Mouse (Mus musculus) stomach, embryonic 14.5 days (tissue): ENCODE measurements around the gene Chrnb2. TPM values are rescaled to one million over a fixed set of nuclear protein-coding genes. Genes with fewer than 3 reads are reported as not detected.
A peak's percentile ranks its signal among the peaks of the same experiment; 100 is the strongest.

ENCODE experiments used
- ATAC-seq: fragments of 200-750 bp; cut with Nextera tagmentation; 2 replicates; pipeline ENCODE4 v1.8.0; 2017; ENCODE audit warnings: low read depth, moderate TSS enrichment; ENCODE audit not compliant: insufficient number of reproducible peaks, insufficient read depth, low FRiP score
- H3K27ac ChIP-seq: fragments of 300-500 bp; sonication (generic); 2 replicates; pipeline ENCODE4 v1.5.1; 2014; ENCODE audit warnings: mild to moderate bottlenecking, low read length, moderate library complexity, mixed read lengths
- H3K27me3 ChIP-seq: fragments of 300-500 bp; sonication (generic); 2 replicates; pipeline ENCODE4 v1.6.1; 2014; ENCODE audit warnings: low read length, control low read depth, mixed read lengths; ENCODE audit not compliant: control insufficient read depth, insufficient read depth
- H3K36me3 ChIP-seq: fragments of 300-500 bp; sonication (generic); 2 replicates; pipeline ENCODE4 v1.6.1; 2014; ENCODE audit warnings: mild to moderate bottlenecking, control low read depth, low read length, moderate library complexity, mixed read lengths; ENCODE audit not compliant: control insufficient read depth, insufficient read depth
- H3K4me1 ChIP-seq: fragments of 300-500 bp; sonication (generic); 2 replicates; pipeline ENCODE4 v1.6.1; 2014; ENCODE audit warnings: low read length, control low read depth, mixed read lengths; ENCODE audit not compliant: control insufficient read depth, insufficient read depth
- H3K4me2 ChIP-seq: fragments of 300-500 bp; sonication (generic); replicated peaks from 2 replicates; pipeline ENCODE4 v1.6.1; 2014; ENCODE audit warnings: low read depth, low read length, control low read depth
- H3K4me3 ChIP-seq: fragments of 300-500 bp; sonication (generic); 2 replicates; pipeline ENCODE4 v1.5.1; 2014; ENCODE audit warnings: low read depth, low read length, control low read depth
- H3K9ac ChIP-seq: fragments of 300-500 bp; sonication (generic); replicated peaks from 2 replicates; pipeline ENCODE4 v1.6.1; 2014; ENCODE audit warnings: low read depth, mild to moderate bottlenecking, control low read depth, low read length, moderate library complexity, mixed read lengths
- H3K9me3 ChIP-seq: fragments of 300-500 bp; sonication (generic); 2 replicates; pipeline ENCODE4 v1.6.1; 2016; ENCODE audit warnings: low read depth, low read length, control low read depth; ENCODE audit not compliant: control insufficient read depth
- WGBS: fragments of 180-500 bp; shearing (Covaris S2); extraction: QIAGEN DNeasy Blood & Tissue Kit; methylation state at CpG from one replicate; pipeline ENCODE4 v1.1.7; 2014; 5-methylcytosine and 5-hydroxymethylcytosine counted together
- polyA plus RNA-seq: library from polyadenylated mRNA; unstranded; fragments of >200 nt; fragmentation: Nextera tagmentation; extraction: Ambion mirVana; gene quantifications from 2 replicates; pipeline ENCODE4 v1.2.1, GENCODE M21; 2014

Gene Chrnb2
- polyA plus RNA-seq: 1.9 and 2.5 TPM in 2 replicates

DNA sequence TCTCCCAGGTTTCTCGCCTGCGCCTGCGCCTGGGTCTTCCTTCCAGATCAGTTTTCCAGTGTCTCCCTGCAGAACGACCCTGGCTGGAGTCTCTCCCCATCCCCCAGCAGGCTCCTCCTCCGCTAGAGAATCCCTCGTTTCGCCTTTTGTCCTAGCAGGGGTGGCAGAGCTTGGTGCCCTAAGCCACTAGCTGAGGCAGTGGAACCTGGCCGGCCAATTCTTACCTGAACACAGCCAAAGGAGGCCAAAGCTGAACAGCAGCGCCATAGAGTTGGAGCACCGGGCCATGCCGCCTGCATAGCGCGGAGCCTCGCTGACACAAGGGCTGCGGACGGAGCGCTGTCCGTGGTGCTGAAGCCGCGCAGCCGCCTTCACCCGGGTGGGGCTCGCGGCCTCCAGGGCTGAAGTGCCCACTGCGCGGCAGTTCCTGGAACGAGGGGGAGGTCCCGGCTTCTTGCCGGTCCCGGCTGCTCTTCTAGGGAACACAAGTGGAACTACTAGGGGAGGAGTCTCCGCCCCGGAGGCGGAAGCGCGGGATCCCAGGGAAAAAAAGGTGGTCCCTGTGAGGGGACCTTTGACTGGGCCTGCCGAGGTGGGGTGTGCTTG is at the start of gene Chrnb2:
Gene Chrnb2, minus strand, starts transcription at position 514 of the 606 bp plus-strand sequence.
- H3K9me3 ChIP-seq: no peaks in the 10 kb centered on the region
- no peaks in the 10 kb centered on the region for H3K4me1 ChIP-seq
- H3K4me2 ChIP-seq: peak within 1 kb of the TSS; percentile 37; the same call in 1 of the 2 replicates
- under 1% methylated on average over 36 of the region's 36 CpGs for WGBS
- H3K36me3 ChIP-seq: no peaks in the 10 kb centered on the region
- H3K4me3 ChIP-seq: no peak within 1 kb of the TSS; the same call in 1 of the 2 replicates
- H3K27me3 ChIP-seq: no peaks in the 10 kb centered on the region
- H3K27ac ChIP-seq: no peak within 1 kb of the TSS
- no peak within 1 kb of the TSS for H3K9ac ChIP-seq
- peak; percentile 84 for ATAC-seq

DNA sequence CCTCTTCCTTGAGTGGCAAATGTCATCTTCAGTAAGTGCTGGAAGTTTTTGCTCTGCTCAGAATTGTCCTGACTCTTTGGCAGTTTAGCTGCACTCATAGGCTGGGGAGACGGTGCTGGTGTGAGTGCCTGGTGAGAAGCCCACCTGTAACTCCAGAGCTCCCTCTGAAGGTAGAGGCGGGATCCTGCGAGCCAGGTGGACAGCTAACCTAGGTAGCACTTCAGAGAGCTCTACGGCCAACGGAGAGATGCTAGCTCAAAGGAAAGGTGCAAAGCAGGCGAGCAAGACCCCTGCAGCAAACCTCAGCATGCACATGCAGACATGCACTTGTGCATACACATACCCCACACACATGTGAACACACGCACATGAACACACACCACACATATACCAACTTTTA is 49.6 kb upstream of the Chrnb2 start:
- no peaks in the 10 kb centered on the region for H3K9me3 ChIP-seq
- H3K4me3 ChIP-seq: no peak overlapping the region
- no peak overlapping the region for H3K9ac ChIP-seq
- no peak overlapping the region for H3K4me2 ChIP-seq
- no peaks in the 10 kb centered on the region for H3K27me3 ChIP-seq
- 72% methylated on average over 7 of the region's 7 CpGs for WGBS
- H3K4me1 ChIP-seq: no peaks in the 10 kb centered on the region
- no peaks in the 10 kb centered on the region for H3K36me3 ChIP-seq
- ATAC-seq: no peak
- no peak overlapping the region for H3K27ac ChIP-seq

- Histone ChIP-seq H3K4me3 (no peak overlapping the region), H3K4me2 (no peak overlapping the region), H3K9me3 (no peaks in the 10 kb centered on the region), H3K36me3 (no peaks in the 10 kb centered on the region), H3K27ac (no peak overlapping the region), H3K27me3 (no peaks in the 10 kb centered on the region), H3K4me1 (0 out of 2 replicates have a peak, but pooled peaks cover 3% of the 10 kb centered on the region), H3K9ac (no peak overlapping the region)
- WGBS: 60% methylated on average over 3 of the region's 3 CpGs
- ATAC-seq: no peak
These were observed 47.7 kb upstream of the Chrnb2 start for GRCm38 (mm10) chr3:89812166-89812565.

GRCm38 (mm10) chr3:89810841-89811240 is 46.4 kb upstream of the Chrnb2 start:
- H3K4me3 ChIP-seq: no peak overlapping the region
- ATAC-seq: no peak
- no peak overlapping the region for H3K27ac ChIP-seq
- no peak overlapping the region for H3K9ac ChIP-seq
- H3K27me3 ChIP-seq: no peaks in the 10 kb centered on the region
- H3K4me2 ChIP-seq: no peak overlapping the region
- H3K36me3 ChIP-seq: no peaks in the 10 kb centered on the region
- H3K9me3 ChIP-seq: no peaks in the 10 kb centered on the region
- 0 out of 2 replicates have a peak, but pooled peaks cover 3% of the 10 kb centered on the region for H3K4me1 ChIP-seq

GRCm38 (mm10) chr3:89808638-89809037 is 44.2 kb upstream of the Chrnb2 start:
- H3K36me3 ChIP-seq: no peaks in the 10 kb centered on the region
- no peak overlapping the region; the same call in 1 of the 2 replicates for H3K27ac ChIP-seq
- no peak overlapping the region for H3K9ac ChIP-seq
- 0 out of 2 replicates have a peak, but pooled peaks cover 3% of the 10 kb centered on the region for H3K4me1 ChIP-seq
- 38% methylated on average over 9 of the region's 9 CpGs for WGBS
- H3K27me3 ChIP-seq: no peaks in the 10 kb centered on the region
- H3K4me2 ChIP-seq: no peak overlapping the region
- peak; percentile 79; the same call in 1 of the 2 replicates for ATAC-seq
- H3K4me3 ChIP-seq: no peak overlapping the region
- no peaks in the 10 kb centered on the region for H3K9me3 ChIP-seq

DNA sequence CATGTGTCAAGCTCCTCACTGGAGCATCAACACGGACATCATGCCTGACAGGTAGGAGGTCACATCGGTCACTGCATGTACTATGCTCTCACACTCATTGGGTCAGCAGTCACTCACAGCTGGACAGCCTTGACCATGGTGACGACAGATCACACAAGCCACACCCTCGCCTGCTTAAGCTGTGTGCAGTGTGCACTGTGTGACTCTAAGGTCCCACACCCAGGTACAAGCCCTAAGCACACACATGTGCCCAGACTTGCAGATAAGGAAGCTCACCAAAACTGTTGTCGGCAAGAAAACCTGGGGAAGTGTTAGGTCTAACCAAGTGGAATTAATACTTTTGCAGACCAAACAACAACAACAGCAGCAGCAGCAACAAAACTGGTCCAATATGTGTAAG is 43.4 kb upstream of the Chrnb2 start:
- Histone ChIP-seq H3K36me3 (no peaks in the 10 kb centered on the region), H3K9ac (no peak overlapping the region), H3K4me2 (no peak overlapping the region), H3K27ac (no peak overlapping the region; the same call in 1 of the 2 replicates), H3K4me3 (no peak overlapping the region), H3K4me1 (0 out of 2 replicates have a peak, but pooled peaks cover 3% of the 10 kb centered on the region), H3K9me3 (no peaks in the 10 kb centered on the region), H3K27me3 (no peaks in the 10 kb centered on the region)
- peak; percentile 82 for ATAC-seq
- WGBS: 63% methylated on average over 5 of the region's 5 CpGs

DNA sequence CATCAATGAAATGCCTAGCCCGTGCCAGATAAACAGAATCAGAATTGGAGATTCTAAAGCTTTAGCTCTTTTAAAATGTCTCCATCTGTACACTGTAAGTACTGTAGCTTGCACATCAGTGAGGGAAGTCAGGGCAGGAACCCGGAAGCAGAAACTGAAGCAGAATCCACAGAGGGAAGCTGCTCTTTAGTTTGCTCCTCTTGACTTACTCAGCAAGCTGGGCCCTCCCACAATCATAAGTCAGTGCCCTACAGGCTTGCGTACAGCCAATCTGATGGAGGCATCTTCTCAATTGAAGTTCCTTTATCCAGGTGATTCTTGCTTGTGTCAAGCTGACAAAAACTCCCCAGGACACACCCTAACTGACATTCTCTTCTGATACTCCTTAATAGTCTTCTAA is 42.7 kb upstream of the Chrnb2 start:
- no peaks in the 10 kb centered on the region for H3K27me3 ChIP-seq
- no peaks in the 10 kb centered on the region for H3K36me3 ChIP-seq
- H3K9me3 ChIP-seq: no peaks in the 10 kb centered on the region
- no peak overlapping the region for H3K27ac ChIP-seq
- no peak overlapping the region for H3K4me2 ChIP-seq
- no peak overlapping the region for H3K9ac ChIP-seq
- no peak overlapping the region for H3K4me3 ChIP-seq
- ATAC-seq: no peak
- H3K4me1 ChIP-seq: 0 out of 2 replicates have a peak, but pooled peaks cover 3% of the 10 kb centered on the region
- 90% methylated on average over 3 of the region's 3 CpGs for WGBS

DNA sequence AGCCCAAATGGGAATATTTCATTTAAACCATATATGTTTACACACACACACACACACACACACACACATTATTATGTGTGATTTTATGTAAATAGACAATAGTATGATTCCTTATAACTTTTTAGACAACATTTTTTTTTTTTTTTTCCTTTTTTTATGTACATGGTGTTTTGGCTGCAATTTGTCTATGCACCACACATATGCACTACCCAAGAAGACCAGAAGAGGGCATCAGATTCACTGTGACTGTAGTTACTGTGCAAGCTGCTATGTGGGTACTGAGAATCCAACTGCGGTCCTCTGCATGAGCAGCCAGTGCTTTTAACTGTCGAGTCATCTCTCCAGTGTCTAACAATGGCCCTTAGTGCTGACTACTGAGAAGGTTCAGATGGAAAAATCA is 42.3 kb upstream of the Chrnb2 start:
- H3K4me1 ChIP-seq: 0 out of 2 replicates have a peak, but pooled peaks cover 3% of the 10 kb centered on the region
- H3K9me3 ChIP-seq: no peaks in the 10 kb centered on the region
- WGBS: 97% methylated on average over 2 of the region's 2 CpGs
- H3K4me2 ChIP-seq: no peak overlapping the region
- ATAC-seq: no peak
- no peak overlapping the region for H3K27ac ChIP-seq
- no peaks in the 10 kb centered on the region for H3K27me3 ChIP-seq
- H3K9ac ChIP-seq: no peak overlapping the region
- no peak overlapping the region for H3K4me3 ChIP-seq
- H3K36me3 ChIP-seq: no peaks in the 10 kb centered on the region

GRCm38 (mm10) chr3:89805179-89805578 is 40.7 kb upstream of the Chrnb2 start:
- no peak overlapping the region for H3K9ac ChIP-seq
- 61% methylated on average over 4 of the region's 4 CpGs for WGBS
- no peak overlapping the region for H3K4me3 ChIP-seq
- 0 out of 2 replicates have a peak, but pooled peaks cover 3% of the 10 kb centered on the region for H3K4me1 ChIP-seq
- no peaks in the 10 kb centered on the region for H3K9me3 ChIP-seq
- no peaks in the 10 kb centered on the region for H3K36me3 ChIP-seq
- no peak overlapping the region for H3K27ac ChIP-seq
- H3K27me3 ChIP-seq: no peaks in the 10 kb centered on the region
- no peak overlapping the region for H3K4me2 ChIP-seq
- ATAC-seq: no peak
